Mouse (Mus musculus) heart, embryonic 14.5 days (tissue): ENCODE measurements at regions not wholly inside any gene's neighbourhood (a gene's known extent, or its start where the extent isn't known, plus 50 kb on each side); places are given as distances from the start of the nearest gene placed in this dataset.
A peak's percentile ranks its signal among the peaks of the same experiment; 100 is the strongest.

ENCODE experiments used
- ATAC-seq: fragments of 200-750 bp; cut with Nextera tagmentation; 2 replicates; pipeline ENCODE4 v1.8.0; 2017; ENCODE audit warnings: low read depth, moderate TSS enrichment; ENCODE audit not compliant: insufficient number of reproducible peaks, insufficient read depth, low FRiP score
- H3K27ac ChIP-seq, 2 experiments: fragments of 200-500 bp in 1 of 2; fragments of 300-500 bp in 1 of 2; sonication (generic) in 1 of 2; replicated peaks in 1 of 2; 2 replicates each; pipeline ENCODE4 v1.5.1; 2012 to 2014; ENCODE audit warnings: low read depth in 2 of 2, low read length in 2 of 2, control low read depth in 1 of 2, mild to moderate bottlenecking in 1 of 2, mixed read lengths in 1 of 2; ENCODE audit not compliant: control insufficient read depth in 1 of 2, insufficient read depth in 1 of 2
- H3K27me3 ChIP-seq: fragments of 300-500 bp; sonication (generic); 2 replicates; pipeline ENCODE4 v1.6.1; 2014; ENCODE audit warnings: mild to moderate bottlenecking, low read length, control low read depth; ENCODE audit not compliant: control insufficient read depth, insufficient read depth
- H3K36me3 ChIP-seq: fragments of 300-500 bp; sonication (generic); 2 replicates; pipeline ENCODE4 v1.6.1; 2014; ENCODE audit warnings: mild to moderate bottlenecking, control low read depth, low read length, mixed read lengths; ENCODE audit not compliant: control insufficient read depth, insufficient read depth
- H3K4me1 ChIP-seq, 2 experiments: fragments of 200-500 bp in 1 of 2; fragments of 300-500 bp in 1 of 2; sonication (generic) in 1 of 2; 2 replicates each; pipeline ENCODE4 v1.6.1; 2012 to 2014; ENCODE audit warnings: low read length in 2 of 2, control low read depth in 1 of 2, mixed read lengths in 1 of 2; ENCODE audit not compliant: control insufficient read depth in 2 of 2, insufficient read depth in 2 of 2
- H3K4me2 ChIP-seq: fragments of 300-500 bp; sonication (generic); 2 replicates; pipeline ENCODE4 v1.6.1; 2014; ENCODE audit warnings: mild to moderate bottlenecking, low read length
- H3K4me3 ChIP-seq, 2 experiments: fragments of 200-500 bp in 1 of 2; fragments of 300-500 bp in 1 of 2; sonication (generic) in 1 of 2; 2 replicates each; pipeline ENCODE4 v1.5.1; 2012 to 2014; ENCODE audit warnings: low read length in 2 of 2, mild to moderate bottlenecking in 2 of 2, control low read depth in 1 of 2, low read depth in 1 of 2, moderate library complexity in 1 of 2; ENCODE audit not compliant: control insufficient read depth in 1 of 2, insufficient read depth in 1 of 2
- H3K9ac ChIP-seq: fragments of 300-500 bp; sonication (generic); 2 replicates; pipeline ENCODE4 v1.6.1; 2014; ENCODE audit warnings: mild to moderate bottlenecking, low read length
- H3K9me3 ChIP-seq: fragments of 300-500 bp; sonication (generic); 2 replicates; pipeline ENCODE4 v1.6.1; 2016; ENCODE audit warnings: low read length, control low read depth; ENCODE audit not compliant: control insufficient read depth
- WGBS: fragments of 180-500 bp; shearing (Covaris S2); extraction: QIAGEN DNeasy Blood & Tissue Kit; methylation state at CpG from one replicate; pipeline ENCODE4 v1.1.7; 2014; 5-methylcytosine and 5-hydroxymethylcytosine counted together

GRCm38 (mm10) chr10:42118361-42119188, 100.3 kb upstream of the Armc2 start:
- Histone ChIP-seq H3K9me3 (0 out of 2 replicates have a peak, but pooled peaks cover 1% of the 10 kb centered on the region), H3K27ac (no peak overlapping the region), H3K4me2 (no peak overlapping the region), H3K4me3 (no peak overlapping the region), H3K4me1 (peaks cover 12 to 17% of the 10 kb centered on the region in 2 experiments), H3K36me3 (no peaks in the 10 kb centered on the region), H3K9ac (no peak overlapping the region; the same call in 1 of the 2 replicates), H3K27me3 (no peaks in the 10 kb centered on the region)
- WGBS, result 87% methylated on average over 13 of the region's 13 CpGs
- ATAC-seq, result no peak

- Histone ChIP-seq H3K4me3 (no peak overlapping the region), H3K9ac (no peak overlapping the region), H3K36me3 (no peaks in the 10 kb centered on the region), H3K9me3 (0 out of 2 replicates have a peak, but pooled peaks cover 2% of the 10 kb centered on the region), H3K4me1 (peaks cover 1 to 11% of the 10 kb centered on the region in 2 experiments), H3K27ac (no peak overlapping the region), H3K4me2 (no peak overlapping the region), H3K27me3 (no peaks in the 10 kb centered on the region)
- WGBS, result 91% methylated on average over 5 of the region's 5 CpGs
- ATAC-seq, result no peak
These were observed 99.3 kb upstream of the Armc2 start for GRCm38 (mm10) chr10:42117523-42117922.

- Histone ChIP-seq H3K9me3 (0 out of 2 replicates have a peak, but pooled peaks cover 2% of the 10 kb centered on the region), H3K27ac (no peak overlapping the region), H3K4me1 (peaks cover 0 to 7% of the 10 kb centered on the region in 2 experiments; a peak in 1 of 4 replicates), H3K27me3 (no peaks in the 10 kb centered on the region), H3K4me2 (no peak overlapping the region), H3K9ac (no peak overlapping the region), H3K4me3 (no peak overlapping the region), H3K36me3 (no peaks in the 10 kb centered on the region)
- ATAC-seq, result no peak
- WGBS, result 77% methylated on average over 4 of the region's 4 CpGs
These were observed 97.7 kb upstream of the Armc2 start for GRCm38 (mm10) chr10:42115920-42116298.

- no peak for ATAC-seq
- no peak overlapping the region for H3K4me3 ChIP-seq
- H3K36me3 ChIP-seq, result no peaks in the 10 kb centered on the region
- no peak overlapping the region for H3K9ac ChIP-seq
- 0 out of 2 replicates have a peak, but pooled peaks cover 2% of the 10 kb centered on the region for H3K9me3 ChIP-seq
- H3K4me1 ChIP-seq, result peaks cover 0 to 5% of the 10 kb centered on the region in 2 experiments; a peak in 1 of 4 replicates
- no peaks in the 10 kb centered on the region for H3K27me3 ChIP-seq
- no peak overlapping the region for H3K27ac ChIP-seq
- 74% methylated on average over 4 of the region's 4 CpGs for WGBS
- no peak overlapping the region for H3K4me2 ChIP-seq
These were observed 97.1 kb upstream of the Armc2 start for GRCm38 (mm10) chr10:42115224-42115919.

- Histone ChIP-seq H3K27ac (no peak overlapping the region), H3K36me3 (no peaks in the 10 kb centered on the region), H3K9me3 (0 out of 2 replicates have a peak, but pooled peaks cover 2% of the 10 kb centered on the region), H3K27me3 (no peaks in the 10 kb centered on the region), H3K4me2 (no peak overlapping the region), H3K4me1 (peaks cover 16 to 18% of the 10 kb centered on the region in 2 experiments; a peak in 3 of 4 replicates), H3K9ac (no peak overlapping the region), H3K4me3 (no peak overlapping the region)
- ATAC-seq, result no peak
- 88% methylated on average over 7 of the region's 7 CpGs for WGBS
These were observed 92.5 kb upstream of the Armc2 start for GRCm38 (mm10) chr10:42110704-42111103.

- H3K4me2 ChIP-seq, result no peak overlapping the region
- H3K27me3 ChIP-seq, result no peaks in the 10 kb centered on the region
- no peaks in the 10 kb centered on the region for H3K36me3 ChIP-seq
- no peak for ATAC-seq
- no peak overlapping the region for H3K4me3 ChIP-seq
- no peak overlapping the region for H3K9ac ChIP-seq
- H3K9me3 ChIP-seq, result peaks cover 4% of the 10 kb centered on the region; the same call in 1 of the 2 replicates
- whole genome bisulfite sequencing, result 46% methylated on average over 8 of the region's 8 CpGs
- 0 out of 4 replicates have a peak overlapping the region, but pooled peaks have one; percentile 3 to 8 for H3K27ac ChIP-seq
- peaks cover 16 to 18% of the 10 kb centered on the region in 2 experiments; a peak in 3 of 4 replicates for H3K4me1 ChIP-seq
These were observed 90.2 kb upstream of the Armc2 start for GRCm38 (mm10) chr10:42108294-42109014.
